Mouse (Mus musculus): ENCODE measurements around the gene Sae1.

- TF ChIP-seq POLR2A (IDR thresholded peaks at IDR 0.05; ENCODE audit: borderline replicate concordance, extremely low read depth, low read depth, low read length): no peak
- TF ChIP-seq CTCF (IDR thresholded peaks at IDR 0.05; ENCODE audit: insufficient read depth, low read length): no peak
Measured at GRCm38 (mm10) chr7:16320479-16320878, 67.1 kb downstream of the Sae1 start.

Measured in lung, adult 2 months (tissue).